Mouse (Mus musculus): ENCODE measurements around the gene Kat14. TPM values are rescaled to one million over a fixed set of nuclear protein-coding genes. Genes with fewer than 3 reads are reported as not detected.
A peak's percentile ranks its signal among the peaks of the same experiment; 100 is the strongest.

Gene Kat14
- total RNA-seq (2014; rRNA removed), result 10.2 and 16.4 TPM in 2 replicates
- 15.8 TPM in 2 replicates for polyA plus RNA-seq (2012; rRNA removed)

DNA sequence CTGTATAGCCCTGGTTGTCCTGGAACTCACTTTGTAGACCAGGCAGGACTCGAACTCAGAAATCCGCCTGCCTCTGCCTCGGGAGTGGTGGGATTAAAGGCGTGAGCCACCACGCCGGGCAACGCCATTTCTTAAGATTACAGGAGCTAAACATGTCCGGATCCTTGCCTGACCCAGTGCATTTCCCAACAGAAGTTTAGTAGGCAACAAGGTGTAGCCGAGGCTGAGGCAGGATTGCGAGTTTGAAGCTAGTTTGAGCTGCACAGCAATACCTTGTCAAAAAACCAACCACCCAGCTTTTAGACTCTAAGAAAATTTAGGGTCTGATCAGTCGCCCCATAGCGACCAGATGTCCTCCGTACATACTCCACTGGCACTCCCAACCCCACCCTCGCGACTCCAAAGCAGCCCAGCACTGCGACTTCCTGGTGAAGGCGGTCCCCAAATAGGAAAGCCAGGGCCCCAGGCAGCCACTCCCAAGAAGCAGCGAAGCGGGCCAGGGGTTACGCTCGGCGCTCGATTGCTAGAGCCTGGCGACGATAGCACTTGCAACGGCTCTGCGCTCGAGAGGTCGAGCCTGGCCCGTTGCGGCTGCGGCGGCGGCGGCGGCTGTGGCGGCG is at the start of gene Kat14, which contains the start of gene Pet117:
TSS of gene Kat14 (plus strand) at position 584 of the 620 bp plus-strand sequence.
TSS of gene Pet117 (plus strand) at position 597 of the 620 bp plus-strand sequence.
- Histone ChIP-seq H3K9ac (ENCODE audit: low read depth, low read length) (peak within 1 kb of the TSS; percentile 96), H3K4me3 (ENCODE audit: insufficient read depth, low read depth, low read length) (peak within 1 kb of the TSS; percentile 91), H3K27me3 (ENCODE audit: control insufficient read depth, insufficient read depth, low read length) (no peaks in the 10 kb centered on the region), H3K36me3 (ENCODE audit: control insufficient read depth, insufficient read depth, low read length) (peaks cover 2% of the 10 kb centered on the region; the same call in 1 of the 2 replicates), H3K4me1 (ENCODE audit: control insufficient read depth, insufficient read depth, low read length) (peaks cover 8% of the 10 kb centered on the region), H3K27ac (replicated peaks; ENCODE audit: insufficient read depth, low read depth, low read length) (peak within 1 kb of the TSS; percentile 92), H3K79me2 (ENCODE audit: control insufficient read depth, insufficient read depth, low read length) (peaks cover 5% of the 10 kb centered on the region; the same call in 1 of the 2 replicates)
- peak; percentile 89 for DNase-seq (ENCODE audit: extremely low read depth, low read depth, low spot score)
- 7% methylated on average over 38 of the region's 38 CpGs for WGBS
- no peak for TF ChIP-seq CTCF (IDR thresholded peaks at IDR 0.05; ENCODE audit: low read depth, low read length)
- TF ChIP-seq POLR2A (IDR thresholded peaks at IDR 0.05; ENCODE audit: extremely low read depth, insufficient read depth, low read length), result peak; percentile 51; the same call in 1 of the 2 replicates

DNA sequence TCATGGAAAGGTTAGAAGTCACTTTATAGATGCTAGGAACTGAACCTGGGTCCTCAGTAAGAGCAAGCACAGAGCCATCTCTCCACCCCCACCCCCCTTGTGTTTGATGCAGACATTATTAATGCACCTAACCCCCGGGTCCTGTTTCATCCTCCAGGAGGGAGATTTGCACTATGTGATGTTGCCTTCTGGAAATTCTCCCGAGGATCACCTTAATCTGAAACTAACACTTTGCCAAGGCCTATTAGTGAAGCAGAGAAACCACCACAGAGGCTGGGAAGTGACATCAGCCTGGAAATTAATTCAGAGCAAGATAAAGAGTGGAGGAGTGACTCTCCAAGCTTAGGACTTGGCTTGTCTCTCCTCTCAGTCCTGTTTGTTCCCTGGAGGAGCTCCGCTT is 44.6 kb upstream of the Kat14 start:
- H3K4me1 ChIP-seq (ENCODE audit: control insufficient read depth, insufficient read depth, low read length), result no peaks in the 10 kb centered on the region
- 79% methylated on average over 3 of the region's 3 CpGs for WGBS
- no peak for DNase-seq (ENCODE audit: extremely low read depth, low read depth, low spot score)
- H3K27ac ChIP-seq (replicated peaks; ENCODE audit: insufficient read depth, low read depth, low read length), result no peak overlapping the region
- H3K27me3 ChIP-seq (ENCODE audit: control insufficient read depth, insufficient read depth, low read length), result no peaks in the 10 kb centered on the region
- H3K36me3 ChIP-seq (ENCODE audit: control insufficient read depth, insufficient read depth, low read length), result no peaks in the 10 kb centered on the region
- H3K9ac ChIP-seq (ENCODE audit: low read depth, low read length), result no peak overlapping the region
- no peaks in the 10 kb centered on the region for H3K79me2 ChIP-seq (ENCODE audit: control insufficient read depth, insufficient read depth, low read length)
- H3K4me3 ChIP-seq (ENCODE audit: insufficient read depth, low read depth, low read length), result no peak overlapping the region
- TF ChIP-seq CTCF (IDR thresholded peaks at IDR 0.05; ENCODE audit: low read depth, low read length), result no peak
- no peak for TF ChIP-seq POLR2A (IDR thresholded peaks at IDR 0.05; ENCODE audit: extremely low read depth, insufficient read depth, low read length)

DNA sequence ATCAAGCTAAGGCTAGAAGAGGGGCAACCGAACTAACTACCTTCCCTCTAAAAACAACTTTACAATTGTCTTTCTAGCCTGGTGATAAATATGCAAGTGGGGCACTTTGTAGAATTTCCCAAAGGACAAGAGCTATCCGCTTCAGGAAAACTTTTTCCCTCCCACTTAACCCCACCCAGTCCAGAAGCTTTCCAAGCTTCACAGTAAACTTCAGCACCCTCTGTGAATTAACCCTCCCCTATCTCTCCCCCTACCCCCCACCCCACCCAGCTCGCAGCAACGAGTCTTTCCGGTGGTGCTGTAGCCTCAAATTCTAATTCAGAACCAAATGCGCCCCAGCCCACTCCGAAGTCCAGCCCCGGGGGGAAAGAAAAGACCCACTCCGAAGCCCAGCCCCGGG is 39.3 kb upstream of the Kat14 start:
- WGBS, result 20% methylated on average over 10 of the region's 10 CpGs
- peaks cover 4% of the 10 kb centered on the region; the same call in 1 of the 2 replicates for H3K4me1 ChIP-seq (ENCODE audit: control insufficient read depth, insufficient read depth, low read length)
- no peak overlapping the region for H3K4me3 ChIP-seq (ENCODE audit: insufficient read depth, low read depth, low read length)
- no peaks in the 10 kb centered on the region for H3K79me2 ChIP-seq (ENCODE audit: control insufficient read depth, insufficient read depth, low read length)
- no peak overlapping the region for H3K9ac ChIP-seq (ENCODE audit: low read depth, low read length)
- H3K27me3 ChIP-seq (ENCODE audit: control insufficient read depth, insufficient read depth, low read length), result peaks cover 28% of the 10 kb centered on the region
- H3K27ac ChIP-seq (replicated peaks; ENCODE audit: insufficient read depth, low read depth, low read length), result no peak overlapping the region
- TF ChIP-seq POLR2A (IDR thresholded peaks at IDR 0.05; ENCODE audit: extremely low read depth, insufficient read depth, low read length) (no peak), CTCF (IDR thresholded peaks at IDR 0.05; ENCODE audit: low read depth, low read length) (no peak)
- no peaks in the 10 kb centered on the region for H3K36me3 ChIP-seq (ENCODE audit: control insufficient read depth, insufficient read depth, low read length)
- no peak for DNase-seq (ENCODE audit: extremely low read depth, low read depth, low spot score)

GRCm38 (mm10) chr2:144329937-144330336 is 38.8 kb upstream of the Kat14 start:
- Histone ChIP-seq H3K27me3 (ENCODE audit: control insufficient read depth, insufficient read depth, low read length) (peaks cover 28% of the 10 kb centered on the region), H3K36me3 (ENCODE audit: control insufficient read depth, insufficient read depth, low read length) (no peaks in the 10 kb centered on the region), H3K4me3 (ENCODE audit: insufficient read depth, low read depth, low read length) (no peak overlapping the region), H3K9ac (ENCODE audit: low read depth, low read length) (no peak overlapping the region), H3K79me2 (ENCODE audit: control insufficient read depth, insufficient read depth, low read length) (no peaks in the 10 kb centered on the region), H3K4me1 (ENCODE audit: control insufficient read depth, insufficient read depth, low read length) (peaks cover 4% of the 10 kb centered on the region; the same call in 1 of the 2 replicates), H3K27ac (replicated peaks; ENCODE audit: insufficient read depth, low read depth, low read length) (no peak overlapping the region)
- TF ChIP-seq POLR2A (IDR thresholded peaks at IDR 0.05; ENCODE audit: extremely low read depth, insufficient read depth, low read length), result no peak
- no peak for TF ChIP-seq CTCF (IDR thresholded peaks at IDR 0.05; ENCODE audit: low read depth, low read length)
- DNase-seq (ENCODE audit: extremely low read depth, low read depth, low spot score), result no peak
- WGBS, result 15% methylated on average over 10 of the region's 10 CpGs

GRCm38 (mm10) chr2:144330352-144330959 is 38.3 kb upstream of the Kat14 start:
- no peak for DNase-seq (ENCODE audit: extremely low read depth, low read depth, low spot score)
- Histone ChIP-seq H3K4me3 (ENCODE audit: insufficient read depth, low read depth, low read length) (peak overlapping the region; percentile 53; the same call in 1 of the 2 replicates), H3K9ac (ENCODE audit: low read depth, low read length) (no peak overlapping the region), H3K36me3 (ENCODE audit: control insufficient read depth, insufficient read depth, low read length) (no peaks in the 10 kb centered on the region), H3K79me2 (ENCODE audit: control insufficient read depth, insufficient read depth, low read length) (no peaks in the 10 kb centered on the region), H3K27ac (replicated peaks; ENCODE audit: insufficient read depth, low read depth, low read length) (no peak overlapping the region), H3K27me3 (ENCODE audit: control insufficient read depth, insufficient read depth, low read length) (peaks cover 28% of the 10 kb centered on the region), H3K4me1 (ENCODE audit: control insufficient read depth, insufficient read depth, low read length) (peaks cover 4% of the 10 kb centered on the region; the same call in 1 of the 2 replicates)
- TF ChIP-seq POLR2A (IDR thresholded peaks at IDR 0.05; ENCODE audit: extremely low read depth, insufficient read depth, low read length) (no peak), CTCF (IDR thresholded peaks at IDR 0.05; ENCODE audit: low read depth, low read length) (no peak)
- 2% methylated on average over 41 of the region's 41 CpGs for WGBS

Measured in liver, adult 2 months (tissue).